In genomic region chr7:142568985-142569384, GRCm38 (mm10) we compare ENCODE assay signal across 11 mouse cellular contexts. TPM values are rescaled to one million over a fixed set of nuclear protein-coding genes. Genes with fewer than 3 reads are reported as not detected.
DNase-seq lines count a peak whose midpoint lies in the region; ATAC-seq and TF ChIP-seq lines count a peak whose summit lies in the region.
"Had no signal": no experiment of that assay in that cellular context is flagged by ENCODE, and none has a peak within 500 bp of the region (broad histone marks: within the 10 kb centered on the region; RNA-seq: fewer than 3 reads in every experiment).

No protein-coding gene starts in this region.

- H3K4me1 ChIP-seq in heart, embryonic 10.5 days, result peaks cover 99% of the 10 kb centered on the region
- peaks cover 76% of the 10 kb centered on the region for H3K4me1 ChIP-seq in lung, embryonic 14.5 days (ENCODE audit: insufficient read depth)
- H3K4me1 ChIP-seq in embryonic facial prominence, embryonic 15.5 days, result peaks cover 54% of the 10 kb centered on the region
- peaks cover 0 to 50% of the 10 kb centered on the region in 2 experiments; a peak in 2 of 4 replicates for H3K4me1 ChIP-seq in liver, embryonic 14.5 days (replicated peaks; ENCODE audit: control insufficient read depth in 2 of 2, insufficient read depth in 2 of 2, low read length in 1 of 2)
- H3K4me1 ChIP-seq in midbrain, embryonic 13.5 days (replicated peaks), result peaks cover 13% of the 10 kb centered on the region

- whole genome bisulfite sequencing in heart, embryonic 10.5 days, result 35% methylated on average over 8 of the region's 8 CpGs
- WGBS in lung, embryonic 14.5 days, result 31% methylated on average over 8 of the region's 8 CpGs
- WGBS in embryonic facial prominence, embryonic 15.5 days, result 39% methylated on average over 8 of the region's 8 CpGs
- 30% methylated on average over 8 of the region's 8 CpGs for WGBS in liver, embryonic 14.5 days (ENCODE audit: insufficient replicate concordance)
- WGBS in midbrain, embryonic 13.5 days, result 60% methylated on average over 8 of the region's 8 CpGs

- no peak for DNase-seq in heart, embryonic 10.5 days (ENCODE audit: low spot score)
- no peak for DNase-seq in heart, postnatal 25 days (ENCODE audit: low spot score)
- DNase-seq in lung, embryonic 14.5 days, result peak; percentile 56
- no peak for DNase-seq in lung, postnatal 36 days
- peak in 2 of 3 experiments; percentile 46 to 48 for DNase-seq in liver, embryonic 14.5 days (ENCODE audit: low read depth in 3 of 3, low spot score in 3 of 3)
- DNase-seq: lung, adult 18-20 months; right cerebral cortex, postnatal 4 days; thymus, postnatal 14 days had no signal

- TF ChIP-seq CTCF in lung, embryonic 14.5 days (IDR thresholded peaks at IDR 0.05; ENCODE audit: low read depth), result no peak
- no peak for TF ChIP-seq CTCF in liver, embryonic 14.5 days (IDR thresholded peaks at IDR 0.05; ENCODE audit: low read depth)

- H3K9me3 ChIP-seq in heart, embryonic 10.5 days, result no peaks in the 10 kb centered on the region
- H3K9me3 ChIP-seq in lung, embryonic 14.5 days (ENCODE audit: low read depth, low read length), result no peaks in the 10 kb centered on the region
- H3K9me3 ChIP-seq in embryonic facial prominence, embryonic 15.5 days (replicated peaks), result no peaks in the 10 kb centered on the region
- H3K9me3 ChIP-seq in liver, embryonic 14.5 days (ENCODE audit: control insufficient read depth, low read length), result no peaks in the 10 kb centered on the region
- no peaks in the 10 kb centered on the region for H3K9me3 ChIP-seq in midbrain, embryonic 13.5 days

- ATAC-seq in lung, embryonic 14.5 days (ENCODE audit: insufficient read depth), result peak; percentile 39
- no peak for ATAC-seq in embryonic facial prominence, embryonic 15.5 days (ENCODE audit: insufficient number of reproducible peaks, low FRiP score, low TSS enrichment, low read depth)
- ATAC-seq in liver, embryonic 14.5 days (ENCODE audit: insufficient read depth), result peak; percentile 82
- no peak for ATAC-seq in midbrain, embryonic 13.5 days
- no peak for ATAC-seq in frontal cortex, adult (ENCODE audit: low TSS enrichment)

- H3K4me3 ChIP-seq in heart, embryonic 10.5 days, result no peak overlapping the region
- H3K4me3 ChIP-seq in lung, embryonic 14.5 days (ENCODE audit: low read depth, low read length), result no peak overlapping the region
- no peak overlapping the region for H3K4me3 ChIP-seq in embryonic facial prominence, embryonic 15.5 days (replicated peaks)
- H3K4me3 ChIP-seq in liver, embryonic 14.5 days (ENCODE audit: insufficient read depth in 1 of 2, low read depth in 2 of 2, low read length in 2 of 2), result no peak overlapping the region
- no peak overlapping the region for H3K4me3 ChIP-seq in midbrain, embryonic 13.5 days (replicated peaks)

- peak overlapping the region; percentile 95 for H3K27ac ChIP-seq in heart, embryonic 10.5 days
- peak overlapping the region; percentile 98 for H3K27ac ChIP-seq in lung, embryonic 14.5 days (ENCODE audit: low read depth)
- H3K27ac ChIP-seq in embryonic facial prominence, embryonic 15.5 days (replicated peaks), result peak overlapping the region; percentile 39; the same call in 1 of the 2 replicates
- H3K27ac ChIP-seq in liver, embryonic 14.5 days, result no peak overlapping the region
- no peak overlapping the region for H3K27ac ChIP-seq in midbrain, embryonic 13.5 days

- no peak overlapping the region for H3K4me2 ChIP-seq in lung, embryonic 14.5 days
- no peak overlapping the region for H3K4me2 ChIP-seq in embryonic facial prominence, embryonic 15.5 days (replicated peaks)
- H3K4me2 ChIP-seq in liver, embryonic 14.5 days (ENCODE audit: low read depth), result no peak overlapping the region
- no peak overlapping the region for H3K4me2 ChIP-seq in midbrain, embryonic 13.5 days (replicated peaks)

- peak; percentile 42; the same call in 1 of the 2 replicates for TF ChIP-seq EP300 in liver, embryonic 14.5 days (IDR thresholded peaks at IDR 0.05; ENCODE audit: low read depth)

- H3K36me3 ChIP-seq in heart, embryonic 10.5 days, result no peaks in the 10 kb centered on the region
- no peaks in the 10 kb centered on the region for H3K36me3 ChIP-seq in lung, embryonic 14.5 days (ENCODE audit: insufficient read depth)
- H3K36me3 ChIP-seq in embryonic facial prominence, embryonic 15.5 days, result no peaks in the 10 kb centered on the region
- no peaks in the 10 kb centered on the region for H3K36me3 ChIP-seq in liver, embryonic 14.5 days (replicated peaks; ENCODE audit: control insufficient read depth, insufficient read depth, low read depth)
- H3K36me3 ChIP-seq in midbrain, embryonic 13.5 days, result no peaks in the 10 kb centered on the region

- H3K9ac ChIP-seq in lung, embryonic 14.5 days, result peak overlapping the region; percentile 17; the same call in 1 of the 2 replicates
- no peak overlapping the region for H3K9ac ChIP-seq in embryonic facial prominence, embryonic 15.5 days
- no peak overlapping the region for H3K9ac ChIP-seq in liver, embryonic 14.5 days (replicated peaks)
- no peak overlapping the region for H3K9ac ChIP-seq in midbrain, embryonic 13.5 days (replicated peaks)

- no peaks in the 10 kb centered on the region for H3K27me3 ChIP-seq in heart, embryonic 10.5 days (ENCODE audit: insufficient read depth, poor library complexity, severe bottlenecking)
- H3K27me3 ChIP-seq in lung, embryonic 14.5 days (ENCODE audit: insufficient read depth, low read length), result no peaks in the 10 kb centered on the region
- H3K27me3 ChIP-seq in embryonic facial prominence, embryonic 15.5 days, result no peaks in the 10 kb centered on the region
- no peaks in the 10 kb centered on the region for H3K27me3 ChIP-seq in liver, embryonic 14.5 days (ENCODE audit: control insufficient read depth, insufficient read depth, low read length)
- no peaks in the 10 kb centered on the region for H3K27me3 ChIP-seq in midbrain, embryonic 13.5 days

- intact Hi-C loops in heart, postnatal 25 days (cut with DNase I), result no loop called here

RNA-seq across cellular contexts. Expression of gene Mrpl23, which starts 36.5 kb away (rescaled TPM):
- 17.1 and 25.1 TPM in 2 replicates for polyA plus RNA-seq in heart, embryonic 10.5 days (2016; fragmentation: Nextera tagmentation; extraction: Ambion mirVana)
- total RNA-seq in heart, postnatal 25 days (2021), result 10 to 100 TPM; 16.1 to 39.0 TPM
- 20.3 and 31.0 TPM in 2 replicates for polyA plus RNA-seq in lung, embryonic 14.5 days (2014; fragmentation: Nextera tagmentation; extraction: Ambion mirVana)
- 28.5 and 32.7 TPM in 2 replicates for polyA plus RNA-seq in embryonic facial prominence, embryonic 15.5 days (2015; fragmentation: Nextera tagmentation; extraction: Ambion mirVana)
- 24.4 and 45.9 TPM in 2 replicates for polyA plus RNA-seq in liver, embryonic 14.5 days (2012; rRNA removed)
- polyA plus RNA-seq in liver, embryonic 14.5 days (2014; fragmentation: Nextera tagmentation; extraction: Ambion mirVana), result 11.1 and 14.4 TPM in 2 replicates
- polyA plus RNA-seq in midbrain, embryonic 13.5 days (2015; fragmentation: Nextera tagmentation; extraction: Ambion mirVana), result 12.8 and 13.7 TPM in 2 replicates

Comparison
In these comparisons a context has a peak if more than half of its experiments do, and no peak if none do; other contexts are left out.
1. DNase-seq: peak in lung, embryonic 14.5 days (single experiment) and liver, embryonic 14.5 days (2 of 3); none in heart, embryonic 10.5 days (single experiment), heart, postnatal 25 days (single experiment) and lung, postnatal 36 days (single experiment).
2. H3K27ac ChIP-seq: peak in heart, embryonic 10.5 days (single experiment), lung, embryonic 14.5 days (single experiment) and embryonic facial prominence, embryonic 15.5 days (single experiment); none in liver, embryonic 14.5 days (single experiment) and midbrain, embryonic 13.5 days (single experiment).
3. ATAC-seq: peak in lung, embryonic 14.5 days (single experiment) and liver, embryonic 14.5 days (single experiment); none in embryonic facial prominence, embryonic 15.5 days (single experiment), midbrain, embryonic 13.5 days (single experiment) and frontal cortex, adult (single experiment).